Mouse (Mus musculus) myocyte (in vitro differentiated cells): ENCODE measurements around the gene Tgfbrap1. TPM values are rescaled to one million over a fixed set of nuclear protein-coding genes. Genes with fewer than 3 reads are reported as not detected.
"Not testable (repeated sequence)": the region's sequence is repeated elsewhere in the genome, so short reads cannot be mapped to it uniquely, and the experiment has no call there.

Experiments
- H3K27me3 ChIP-seq: one replicate; pipeline ENCODE4 v1.6.1; 2011; ENCODE audit not compliant: control insufficient read depth, insufficient read depth, insufficient read length
- H3K36me3 ChIP-seq: one replicate; pipeline ENCODE4 v1.6.1; 2011; ENCODE audit not compliant: control insufficient read depth, insufficient read depth
- H3K4me2 ChIP-seq: one replicate; pipeline ENCODE4 v1.6.1; 2011; ENCODE audit warnings: low read depth, control low read depth
- H3K4me3 ChIP-seq: one replicate; pipeline ENCODE4 v1.5.1; 2011; ENCODE audit warnings: mild to moderate bottlenecking, control low read depth, moderate library complexity
- H3K79me2 ChIP-seq: one replicate; pipeline ENCODE4 v1.6.1; 2011; ENCODE audit not compliant: control insufficient read depth, insufficient read depth
- H3ac ChIP-seq: one replicate; pipeline ENCODE4 v1.6.1; 2011; ENCODE audit not compliant: control insufficient read depth, insufficient read length
- CEBPB ChIP-seq: IDR thresholded peaks from 2 replicates; pipeline ENCODE4 v1.6.1; 2011; ENCODE audit warnings: mild to moderate bottlenecking, moderate library complexity; ENCODE audit not compliant: poor library complexity, insufficient read depth, severe bottlenecking
- E2F4 ChIP-seq: IDR thresholded peaks from one replicate; pipeline ENCODE4 v1.6.1; 2011; ENCODE audit warnings: mild to moderate bottlenecking, control low read depth, moderate library complexity; ENCODE audit not compliant: insufficient read depth
- MAX ChIP-seq: IDR thresholded peaks from one replicate; pipeline ENCODE4 v1.6.1; 2011; ENCODE audit warnings: low read depth, mild to moderate bottlenecking, control low read depth
- MYOD1 ChIP-seq, 3 experiments: IDR thresholded peaks; one replicate each; pipeline ENCODE4 v1.6.1; 2011; ENCODE audit warnings: control low read depth in 2 of 3, low read depth in 2 of 3, mild to moderate bottlenecking in 2 of 3, moderate library complexity in 1 of 3; ENCODE audit not compliant: insufficient read length in 2 of 3, control insufficient read depth in 1 of 3
- MYOG ChIP-seq, 3 experiments: IDR thresholded peaks; one replicate each; pipeline ENCODE4 v1.6.1; 2011; ENCODE audit warnings: control low read depth in 2 of 3, low read depth in 2 of 3, mild to moderate bottlenecking in 2 of 3; ENCODE audit not compliant: insufficient read length in 2 of 3, control insufficient read depth in 1 of 3, insufficient read depth in 1 of 3
- POLR2A ChIP-seq: IDR thresholded peaks from one replicate; pipeline ENCODE4 v1.6.1; 2011; ENCODE audit warnings: low read depth, mild to moderate bottlenecking, control low read depth, moderate library complexity; ENCODE audit not compliant: insufficient read length
- POLR2AphosphoS2 ChIP-seq: IDR thresholded peaks from one replicate; pipeline ENCODE4 v1.6.1; 2011; ENCODE audit warnings: low read depth, control low read depth; ENCODE audit not compliant: insufficient read length
- REST ChIP-seq: IDR thresholded peaks from one replicate; pipeline ENCODE4 v1.6.1; 2011; ENCODE audit warnings: mild to moderate bottlenecking, control low read depth, moderate library complexity; ENCODE audit not compliant: insufficient read depth, insufficient read length
- SRF ChIP-seq: IDR thresholded peaks from one replicate; pipeline ENCODE4 v1.6.1; 2011; ENCODE audit warnings: low read depth; ENCODE audit not compliant: control insufficient read depth, insufficient read length
- TCF12 ChIP-seq: IDR thresholded peaks from one replicate; pipeline ENCODE4 v1.6.1; 2011; ENCODE audit warnings: mild to moderate bottlenecking, control low read depth; ENCODE audit not compliant: poor library complexity, insufficient read depth, severe bottlenecking
- TCF3 ChIP-seq: IDR thresholded peaks from one replicate; pipeline ENCODE4 v1.6.1; 2011; ENCODE audit warnings: low read depth, control low read depth; ENCODE audit not compliant: insufficient read length
- USF1 ChIP-seq: IDR thresholded peaks from one replicate; pipeline ENCODE4 v1.6.1; 2011; ENCODE audit warnings: low read depth, mild to moderate bottlenecking, control low read depth, moderate library complexity
- polyA plus RNA-seq: library from polyadenylated mRNA; unstranded; fragments of >200 nt; fragmentation: generic; extraction: Trizol; gene quantifications from one replicate; pipeline ENCODE4 v1.2.1, GENCODE M21; 2012; ENCODE audit warnings: missing spikeins

Gene Tgfbrap1
- polyA plus RNA-seq, 1 experiment: 12.8 TPM

DNA sequence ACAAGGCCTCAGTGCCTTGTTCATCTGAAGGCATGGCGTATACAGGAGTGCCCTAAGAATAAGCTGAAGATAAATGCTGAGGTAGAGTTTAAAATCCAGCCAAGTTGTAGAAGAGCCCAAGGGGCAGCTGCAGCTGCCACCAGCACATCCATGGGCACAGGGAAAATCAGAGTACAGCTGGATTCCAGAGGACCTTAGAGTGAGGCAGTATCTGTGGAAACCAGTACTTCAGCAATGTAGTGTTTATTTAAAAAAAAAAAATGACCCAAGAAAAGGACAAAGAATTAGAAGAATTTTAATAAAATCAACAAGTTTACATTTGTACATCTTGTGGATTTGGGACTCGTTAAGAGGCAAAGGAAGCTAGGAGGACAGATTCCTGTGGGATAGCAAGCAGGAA, 51.4 kb downstream of the Tgfbrap1 start:
- Histone ChIP-seq H3K4me3 (no peak overlapping the region), H3K36me3 (no peaks in the 10 kb centered on the region), H3K27me3 (peaks cover 6% of the 10 kb centered on the region), H3ac (no peak overlapping the region), H3K79me2 (no peaks in the 10 kb centered on the region), H3K4me2 (no peak overlapping the region)
- no peak for TF ChIP-seq USF1
- no peak for TF ChIP-seq MAX

- peaks cover 15% of the 10 kb centered on the region for H3K27me3 ChIP-seq
- no peak for TF ChIP-seq TCF3
- no peak for TF ChIP-seq USF1
- H3K4me2 ChIP-seq: no peak overlapping the region
- no peaks in the 10 kb centered on the region for H3K36me3 ChIP-seq
- H3ac ChIP-seq: no peak overlapping the region
- no peaks in the 10 kb centered on the region for H3K79me2 ChIP-seq
- no peak overlapping the region for H3K4me3 ChIP-seq
Measured at GRCm38 (mm10) chr1:43045204-43045982, 53.0 kb downstream of the Tgfbrap1 start.

GRCm38 (mm10) chr1:43042271-43042670, 56.2 kb downstream of the Tgfbrap1 start:
- Histone ChIP-seq H3K79me2 (no peaks in the 10 kb centered on the region), H3K4me3 (no peak overlapping the region), H3K36me3 (no peaks in the 10 kb centered on the region), H3K27me3 (peaks cover 17% of the 10 kb centered on the region), H3K4me2 (no peak overlapping the region), H3ac (no peak overlapping the region)
- no peak for TF ChIP-seq TCF3
- no peak for TF ChIP-seq MYOD1 (IDR thresholded peaks at IDR 0.05; ENCODE audit: control insufficient read depth in 1 of 3, insufficient read length in 2 of 3, low read depth in 2 of 3)
- TF ChIP-seq MYOG (IDR thresholded peaks at IDR 0.05; ENCODE audit: control insufficient read depth in 1 of 3, insufficient read depth in 1 of 3, insufficient read length in 2 of 3, low read depth in 2 of 3): no peak
- TF ChIP-seq POLR2A: no peak
- TF ChIP-seq TCF12: no peak
- no peak for TF ChIP-seq USF1
- no peak for TF ChIP-seq SRF
- no peak for TF ChIP-seq CEBPB
- no peak for TF ChIP-seq MAX
- TF ChIP-seq REST: no peak
- no peak for TF ChIP-seq E2F4

DNA sequence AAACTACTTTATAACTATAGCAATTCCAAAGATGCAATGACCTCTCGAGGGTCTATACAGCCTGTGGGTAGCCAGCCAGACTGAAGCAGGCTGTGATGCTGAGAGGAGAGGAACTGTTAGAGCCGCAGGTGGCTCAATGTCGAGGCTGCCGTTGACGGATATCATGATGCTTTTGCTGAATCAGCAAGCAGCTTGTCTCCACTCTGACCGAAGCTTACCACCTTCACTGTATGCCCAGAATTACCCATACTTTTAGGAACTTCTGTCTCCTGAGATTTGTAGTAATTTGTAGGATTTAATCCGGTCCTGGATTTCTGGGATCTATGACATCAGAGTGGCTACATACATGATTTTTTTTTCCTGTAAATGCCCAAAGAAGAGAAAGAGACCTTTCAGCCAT, 62.4 kb downstream of the Tgfbrap1 start:
- no peak overlapping the region for H3K4me2 ChIP-seq
- no peak overlapping the region for H3ac ChIP-seq
- no peak for TF ChIP-seq MAX
- TF ChIP-seq MYOG (IDR thresholded peaks at IDR 0.05; ENCODE audit: control insufficient read depth in 1 of 3, insufficient read depth in 1 of 3, insufficient read length in 2 of 3, low read depth in 2 of 3): no peak
- TF ChIP-seq TCF12: no peak
- TF ChIP-seq SRF: no peak
- no peak for TF ChIP-seq TCF3
- TF ChIP-seq REST: no peak
- no peak for TF ChIP-seq USF1
- TF ChIP-seq CEBPB: no peak
- TF ChIP-seq POLR2A: no peak
- TF ChIP-seq MYOD1 (IDR thresholded peaks at IDR 0.05; ENCODE audit: control insufficient read depth in 1 of 3, insufficient read length in 2 of 3, low read depth in 2 of 3): no peak
- no peak for TF ChIP-seq POLR2AphosphoS2
- H3K36me3 ChIP-seq: no peaks in the 10 kb centered on the region
- peaks cover 41% of the 10 kb centered on the region for H3K27me3 ChIP-seq
- no peaks in the 10 kb centered on the region for H3K79me2 ChIP-seq
- H3K4me3 ChIP-seq: no peak overlapping the region

DNA sequence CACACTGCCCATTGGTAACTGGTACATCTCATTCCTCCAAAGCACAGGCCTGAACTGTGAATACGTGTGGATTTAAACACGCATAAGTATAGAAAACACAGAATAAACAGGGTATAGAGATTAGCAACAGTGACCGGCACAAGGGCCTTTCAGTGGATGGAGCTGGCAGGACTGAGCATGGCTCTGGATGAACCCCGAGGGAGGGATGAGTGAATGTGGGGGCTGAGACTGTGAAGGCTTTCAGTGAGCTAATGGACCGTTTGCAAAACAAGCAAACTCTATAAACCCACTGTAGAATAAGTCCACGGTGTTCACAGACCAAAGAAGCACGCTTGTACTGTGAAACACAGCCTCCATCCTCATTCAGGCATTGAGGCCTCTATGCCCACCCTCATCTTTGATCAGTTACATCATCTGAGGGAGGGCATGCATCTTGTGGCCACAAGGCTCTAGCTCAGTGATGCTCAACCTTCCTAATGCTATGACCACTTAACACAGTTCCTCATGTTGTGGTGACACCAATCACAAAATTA, 83.2 kb downstream of the Tgfbrap1 start:
- H3ac ChIP-seq, H3K4me3 ChIP-seq, H3K27me3 ChIP-seq, H3K79me2 ChIP-seq, H3K4me2 ChIP-seq, H3K36me3 ChIP-seq: not testable (repeated sequence)

GRCm38 (mm10) chr1:43010461-43010860, 88.0 kb downstream of the Tgfbrap1 start:
- Histone ChIP-seq H3ac (no peak overlapping the region), H3K4me2 (no peak overlapping the region), H3K36me3 (no peaks in the 10 kb centered on the region), H3K4me3 (no peak overlapping the region), H3K79me2 (no peaks in the 10 kb centered on the region), H3K27me3 (peaks cover 15% of the 10 kb centered on the region)
- TF ChIP-seq MYOG (IDR thresholded peaks at IDR 0.05; ENCODE audit: control insufficient read depth in 1 of 3, insufficient read depth in 1 of 3, insufficient read length in 2 of 3, low read depth in 2 of 3) (no peak), TCF3 (no peak), MYOD1 (IDR thresholded peaks at IDR 0.05; ENCODE audit: control insufficient read depth in 1 of 3, insufficient read length in 2 of 3, low read depth in 2 of 3) (no peak), MAX (no peak), CEBPB (no peak), E2F4 (no peak), SRF (no peak), USF1 (no peak), POLR2A (no peak), TCF12 (no peak), POLR2AphosphoS2 (no peak)
